Mouse (Mus musculus) left cerebral cortex, adult 9 months (tissue): ENCODE data around the gene Sirt4.
"Not testable (repeated sequence)": the region's sequence is repeated elsewhere in the genome, so short reads cannot be mapped to it uniquely, and the experiment has no call there.

ENCODE experiments used
- DNase-seq, 2 experiments: peaks; one replicate each; pipeline ENCODE4 v3.0.0; 2022; ENCODE audit warnings: low spot score in 2 of 2

The Sirt4 gene

DNA sequence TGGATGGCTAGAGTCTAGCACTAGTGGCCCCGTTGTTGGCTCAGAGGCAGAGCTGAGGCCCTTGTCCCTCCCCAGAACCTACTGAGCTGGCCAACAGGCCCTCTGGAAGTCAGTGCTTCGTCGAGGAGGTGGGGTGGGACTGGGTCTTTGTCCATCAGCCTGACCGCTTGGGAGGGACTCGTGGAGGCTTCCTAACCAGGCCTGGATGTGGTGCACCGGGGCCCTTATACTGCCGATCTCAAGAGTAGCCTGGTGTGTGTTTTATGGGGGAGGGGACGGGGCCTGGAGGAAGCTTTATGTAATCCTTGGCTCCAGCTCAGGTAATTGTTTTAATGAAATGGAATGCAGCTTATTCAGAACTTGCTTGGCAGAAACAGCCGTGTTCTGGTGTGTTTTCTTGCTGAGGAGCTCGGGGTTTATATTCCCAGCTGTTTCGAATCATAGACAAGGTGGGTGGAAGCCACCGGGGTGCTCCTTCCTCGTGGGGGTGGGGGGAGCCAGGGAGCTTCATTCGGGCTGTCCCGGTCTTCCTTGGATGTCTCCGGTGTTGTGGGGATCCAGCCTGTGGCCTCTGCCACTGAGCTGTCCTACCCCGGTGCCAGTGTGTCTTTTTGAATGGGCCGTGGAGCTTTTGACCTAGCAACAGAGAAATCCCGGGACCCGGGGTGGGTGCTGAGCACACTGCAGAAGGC lies 30.5 kb upstream of the Sirt4 start:
- no peak for DNase-seq

GRCm38 (mm10) chr5:115514346-115514745 lies 29.8 kb upstream of the Sirt4 start:
- no peak for DNase-seq

GRCm38 (mm10) chr5:115513721-115514120 lies 29.2 kb upstream of the Sirt4 start:
- DNase-seq, result no peak

GRCm38 (mm10) chr5:115513246-115513645 lies 28.7 kb upstream of the Sirt4 start:
- no peak for DNase-seq

DNA sequence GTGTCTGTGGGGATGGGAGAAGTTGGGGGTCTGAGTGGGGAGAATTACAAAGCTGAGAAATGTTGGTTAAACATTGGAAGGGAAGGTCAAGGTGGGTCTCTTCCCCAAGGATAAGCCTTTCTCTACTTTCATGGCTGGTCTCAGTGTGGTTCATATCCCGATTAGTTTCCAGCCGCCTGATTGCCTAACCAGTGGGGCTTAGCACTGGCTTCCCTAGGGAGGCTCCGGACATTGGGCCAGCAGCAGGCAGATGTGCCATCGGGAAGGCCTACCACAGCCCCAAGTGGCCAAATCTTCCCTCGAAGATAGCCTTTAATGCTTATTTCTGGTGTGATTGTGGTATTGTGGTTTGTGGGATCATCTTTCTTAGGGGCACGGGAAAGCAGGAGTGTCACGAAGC lies 27.9 kb upstream of the Sirt4 start:
- DNase-seq, result no peak

DNA sequence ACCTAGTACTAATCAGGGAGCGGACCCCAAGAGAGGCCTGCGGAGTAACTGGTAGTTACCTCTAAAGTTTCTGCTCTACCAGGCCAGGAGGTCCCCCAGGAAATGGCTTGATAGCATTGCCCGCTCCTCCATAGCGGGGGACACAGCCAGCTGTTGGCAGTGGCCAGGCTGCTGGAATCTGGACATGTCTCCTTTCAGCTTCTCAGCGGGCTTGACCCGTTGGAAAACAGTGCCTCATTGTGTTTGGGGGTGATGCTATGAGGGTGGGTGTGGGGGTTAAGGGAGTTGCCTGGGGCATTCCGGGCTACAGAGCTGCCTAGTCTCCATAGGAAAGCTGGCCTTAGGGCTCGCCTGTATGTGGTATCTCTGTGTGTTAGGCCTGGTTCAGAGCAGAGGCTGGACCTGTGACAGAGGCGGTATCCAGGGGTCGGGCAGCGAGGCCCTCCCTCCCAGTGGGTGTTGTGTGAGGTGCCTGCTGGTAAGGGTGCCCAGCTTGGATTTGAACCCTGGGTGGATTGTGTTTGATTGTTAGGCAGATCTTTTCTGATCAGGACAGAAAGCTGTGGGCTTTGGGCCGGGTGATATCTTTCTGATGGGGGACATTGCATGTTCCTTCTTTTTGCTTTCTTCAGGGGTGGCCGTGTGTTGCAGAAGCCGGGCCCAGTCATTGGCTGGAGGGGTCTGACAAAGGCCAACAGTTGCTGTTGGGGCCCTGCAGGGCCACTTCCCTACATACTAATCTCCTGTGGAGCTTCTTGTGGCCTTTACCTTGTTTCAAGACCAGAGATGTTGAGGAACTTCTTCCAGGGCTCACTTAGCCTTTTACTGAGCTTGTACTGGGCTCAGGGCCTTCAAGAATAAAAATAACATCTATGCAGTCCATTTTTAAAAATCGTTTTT lies 25.5 kb upstream of the Sirt4 start:
- no peak for DNase-seq

GRCm38 (mm10) chr5:115509321-115509761 lies 24.8 kb upstream of the Sirt4 start:
- DNase-seq, result no peak

GRCm38 (mm10) chr5:115508859-115509147 lies 24.3 kb upstream of the Sirt4 start:
- no peak for DNase-seq

- no peak for DNase-seq
Measured at GRCm38 (mm10) chr5:115507981-115508858, 23.7 kb upstream of the Sirt4 start.

DNA sequence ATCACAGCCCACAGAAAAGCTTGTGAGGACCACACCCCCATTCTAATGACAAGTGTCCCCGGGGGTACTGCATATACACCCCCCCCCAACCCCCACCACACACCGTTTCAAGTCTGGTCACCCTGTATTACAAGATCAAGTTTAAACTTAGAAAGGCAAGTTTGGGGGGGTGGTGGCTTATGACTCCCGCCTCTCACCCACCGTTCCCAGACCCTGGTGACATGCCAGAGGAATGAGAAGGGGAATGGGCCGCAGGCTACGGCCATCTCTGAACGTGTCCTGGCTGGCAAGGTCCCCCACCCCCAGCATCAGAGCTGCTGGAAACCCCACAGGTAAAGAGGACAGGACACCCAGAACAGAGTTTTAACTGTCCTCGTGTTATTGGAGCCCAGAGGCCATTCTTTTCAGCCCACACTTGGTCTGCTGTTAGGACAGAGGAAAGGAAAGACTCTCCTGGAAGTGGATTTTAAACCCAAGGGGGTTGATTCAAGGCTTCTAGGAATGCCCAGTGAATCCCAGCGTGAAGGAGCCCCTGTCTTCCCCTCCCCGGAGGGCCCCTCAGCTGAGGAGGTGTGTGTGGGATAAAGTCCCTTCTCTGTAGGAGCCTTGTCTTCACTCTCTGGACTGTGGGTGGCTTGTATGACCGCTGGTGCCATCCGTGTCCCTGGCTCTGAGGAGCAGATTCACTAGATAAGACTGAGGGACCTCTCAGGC lies 22.9 kb upstream of the Sirt4 start:
- no peak for DNase-seq

- DNase-seq, result peak; percentile 60 to 88
Measured at GRCm38 (mm10) chr5:115506454-115507201, 22.1 kb upstream of the Sirt4 start, which contains the start of gene Pxn. Gene Pxn (plus strand): TSS chr5:115506676.

DNA sequence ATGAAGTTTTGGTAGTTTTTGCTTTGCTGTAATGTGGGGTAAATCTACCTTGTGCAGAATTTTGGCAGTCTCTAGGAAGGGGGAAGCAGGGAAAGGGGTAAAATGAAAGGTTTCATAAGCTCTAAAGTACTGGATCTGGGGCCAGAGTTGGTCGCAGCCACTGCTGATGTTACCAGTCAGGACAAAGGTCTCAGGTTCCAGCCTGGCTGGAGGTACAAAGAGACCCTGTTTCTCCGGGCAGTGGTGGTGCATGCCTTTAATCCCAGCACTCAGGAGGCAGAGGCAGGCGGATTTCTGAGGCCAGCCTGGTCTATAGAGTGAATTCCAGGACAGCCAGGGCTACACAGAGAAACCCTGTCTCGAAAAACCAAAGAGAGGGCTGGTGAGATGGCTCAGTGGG lies 21.1 kb upstream of the Sirt4 start:
- DNase-seq, result not testable (repeated sequence)

- no peak for DNase-seq
Measured at GRCm38 (mm10) chr5:115503035-115503434, 18.5 kb upstream of the Sirt4 start.

DNA sequence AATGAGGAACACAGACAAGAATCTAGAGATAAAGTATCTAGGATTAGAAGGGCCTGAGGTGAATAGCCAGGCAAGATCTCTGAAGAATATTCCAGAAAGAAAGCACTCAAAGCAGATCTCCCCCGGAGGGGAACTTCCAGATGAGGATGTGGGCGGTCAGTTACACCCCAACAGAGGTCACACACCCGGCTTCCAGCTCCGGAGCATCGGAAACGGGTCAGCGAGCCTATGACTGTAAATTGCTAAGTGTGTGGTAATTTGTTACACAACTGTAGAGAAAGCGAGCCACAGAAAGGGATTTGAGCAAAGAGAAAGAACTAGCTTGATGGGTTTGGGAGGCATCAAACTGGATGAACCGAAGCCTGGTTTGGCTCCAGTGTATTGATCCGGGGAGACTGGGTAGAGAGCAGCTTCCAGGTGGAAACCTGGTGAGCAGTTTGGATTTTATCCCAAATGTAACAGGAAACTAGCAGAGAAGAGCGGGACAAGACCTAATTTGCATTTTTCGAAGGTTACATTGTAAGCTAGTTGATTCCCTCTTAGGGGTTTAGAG lies 15.9 kb upstream of the Sirt4 start:
- DNase-seq, result no peak

DNA sequence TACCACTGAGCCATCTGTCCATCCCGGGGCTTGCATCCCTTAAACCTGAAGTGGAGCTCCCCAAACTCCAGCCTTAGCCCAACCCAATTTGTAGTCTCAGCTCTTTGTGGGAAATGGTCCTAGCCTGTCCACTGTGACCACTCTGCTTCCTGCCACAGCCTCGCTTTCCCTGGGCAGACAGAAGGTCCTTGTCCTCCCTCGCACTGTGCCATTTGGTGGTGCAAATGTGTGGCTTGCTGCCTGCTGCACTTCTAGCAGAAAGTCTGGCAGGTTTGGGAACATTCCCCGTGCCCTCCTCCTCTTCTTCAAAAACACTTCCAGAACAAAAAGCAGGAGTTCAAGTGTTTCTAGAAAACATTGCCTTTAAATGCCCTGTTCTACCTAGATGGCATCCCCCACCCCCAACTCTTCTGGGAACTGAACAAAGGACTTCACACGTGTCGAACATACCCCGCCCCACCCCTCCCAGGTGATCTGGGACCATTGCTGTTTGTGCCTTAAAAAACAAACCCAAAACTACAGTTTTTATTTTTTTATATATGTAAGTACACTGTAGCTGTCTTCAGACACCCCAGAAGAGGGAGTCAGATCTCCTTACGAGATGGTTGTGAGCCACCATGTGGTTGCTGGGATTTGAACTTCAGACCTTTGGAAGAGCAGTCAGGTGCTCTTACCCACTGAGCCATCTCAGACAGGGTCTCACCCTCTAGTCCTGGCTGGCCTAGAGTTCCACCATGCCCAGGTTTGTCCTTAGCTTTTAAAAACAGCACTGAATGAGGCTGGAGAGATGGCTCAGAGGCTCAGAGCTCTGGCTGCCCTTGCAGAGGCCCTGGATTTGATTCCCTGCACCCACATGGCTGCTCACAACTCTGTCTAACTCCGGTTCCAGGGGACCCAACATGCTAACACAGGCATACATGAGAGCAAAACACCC lies 14.0 kb upstream of the Sirt4 start:
- DNase-seq, result no peak

DNA sequence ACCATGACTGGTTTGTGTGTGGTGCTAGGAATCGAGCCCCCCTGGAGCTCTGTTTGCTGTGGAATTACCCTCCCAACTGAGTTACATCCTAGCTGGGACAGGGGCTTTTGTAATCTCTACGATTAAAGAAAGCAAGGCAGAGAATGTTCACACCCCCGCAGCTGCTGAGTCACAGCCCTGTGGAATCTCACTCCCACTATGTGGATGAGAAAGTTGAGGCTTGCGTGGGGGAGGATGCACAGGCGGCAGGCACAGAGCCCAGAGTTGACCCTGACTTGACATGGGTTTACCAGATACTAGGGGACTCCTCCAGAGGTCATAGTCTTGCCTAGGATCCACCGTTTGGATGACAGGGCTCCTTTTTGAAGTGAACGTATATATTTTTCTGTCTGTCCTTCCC lies 12.5 kb upstream of the Sirt4 start:
- DNase-seq, result no peak

DNA sequence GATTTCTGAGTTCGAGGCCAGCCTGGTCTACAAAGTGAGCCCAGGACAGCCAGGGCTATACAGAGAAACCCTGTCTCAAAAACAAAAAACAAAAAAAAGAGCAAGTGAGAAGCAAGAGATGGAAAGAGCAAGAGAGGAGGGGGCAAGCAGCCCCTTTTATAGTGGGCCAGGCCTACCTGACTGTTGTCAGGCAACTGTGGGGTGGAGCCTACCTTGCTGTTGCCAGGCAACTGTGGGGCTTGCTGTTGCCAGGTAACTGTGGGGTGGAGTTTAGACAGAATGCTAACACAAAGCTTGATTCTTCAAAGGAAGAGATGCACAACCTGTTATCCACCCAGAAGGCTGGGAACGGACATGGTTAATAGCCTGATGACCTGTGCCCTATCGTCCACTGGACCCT lies 11.1 kb upstream of the Sirt4 start:
- not testable (repeated sequence) for DNase-seq

GRCm38 (mm10) chr5:115493441-115493840 lies 8.9 kb upstream of the Sirt4 start:
- no peak for DNase-seq

GRCm38 (mm10) chr5:115492711-115493335 lies 8.3 kb upstream of the Sirt4 start:
- no peak for DNase-seq
